Mouse (Mus musculus) CH12.LX (cell line): ENCODE measurements at regions not wholly inside any gene's neighbourhood (a gene's known extent, or its start where the extent isn't known, plus 50 kb on each side); places are given as distances from the start of the nearest gene placed in this dataset.

ENCODE experiments used
- DNase-seq: peaks from one replicate; pipeline ENCODE4 v3.0.0-alpha.2; 2013; ENCODE audit errors: extremely low read depth
- H3K27ac ChIP-seq: 2 replicates; pipeline ENCODE4 v1.5.1; 2012; ENCODE audit warnings: low read depth, mild to moderate bottlenecking, control low read depth, moderate library complexity; ENCODE audit not compliant: insufficient read depth
- H3K27me3 ChIP-seq: replicated peaks from 2 replicates; pipeline ENCODE3; 2012; ENCODE audit warnings: inconsistent platforms
- H3K36me3 ChIP-seq, 2 experiments: replicated peaks in 1 of 2; 2 replicates each; pipeline versions ENCODE3 to v1.6.1; 2012; ENCODE audit warnings: inconsistent platforms in 1 of 2, low read length in 1 of 2, mild to moderate bottlenecking in 1 of 2, mixed read lengths in 1 of 2, moderate library complexity in 1 of 2; ENCODE audit not compliant: control insufficient read depth in 1 of 2, insufficient read depth in 1 of 2
- H3K4me1 ChIP-seq, 2 experiments: 2 replicates each; pipeline ENCODE4 v1.6.1; 2012; ENCODE audit warnings: inconsistent platforms in 1 of 2, moderate library complexity in 1 of 2; ENCODE audit not compliant: insufficient read depth in 2 of 2, control insufficient read depth in 1 of 2
- H3K4me2 ChIP-seq: 2 replicates; pipeline ENCODE4 v1.6.1; 2012; ENCODE audit warnings: low read depth, mild to moderate bottlenecking, control low read depth; ENCODE audit not compliant: poor library complexity, insufficient read depth, severe bottlenecking
- H3K4me3 ChIP-seq, 3 experiments: fragments of 150-350 bp in 1 of 3; sonication (generic) in 1 of 3; replicated peaks in 1 of 3; 2 replicates each; pipeline versions ENCODE3 to v1.5.1; 2011 to 2012; ENCODE audit warnings: low read depth in 2 of 3, low read length in 2 of 3, mild to moderate bottlenecking in 2 of 3, moderate library complexity in 2 of 3, control low read depth in 1 of 3, improper control_type of control experiment in 1 of 3, inconsistent platforms in 1 of 3, mixed read lengths in 1 of 3; ENCODE audit not compliant: poor library complexity in 1 of 3
- H3K79me2 ChIP-seq: replicated peaks from 2 replicates; pipeline ENCODE4 v1.6.1; 2012; ENCODE audit warnings: mild to moderate bottlenecking, moderate library complexity; ENCODE audit not compliant: control insufficient read depth, poor library complexity, insufficient read depth, severe bottlenecking; ENCODE audit errors: extremely low read depth
- H3K9ac ChIP-seq: 2 replicates; pipeline ENCODE4 v1.6.1; 2012; ENCODE audit warnings: low read depth, mild to moderate bottlenecking, control low read depth, moderate library complexity; ENCODE audit not compliant: insufficient read depth
- H3K9me3 ChIP-seq: replicated peaks from 2 replicates; pipeline ENCODE3; 2012; ENCODE audit warnings: low read length, inconsistent platforms, mixed read lengths
- BHLHE40 ChIP-seq: IDR thresholded peaks from 2 replicates; pipeline ENCODE4 v1.6.1; 2011; ENCODE audit warnings: mild to moderate bottlenecking, low read depth, low read length, improper control_type of control experiment
- CHD1 ChIP-seq: IDR thresholded peaks from 2 replicates; pipeline ENCODE4 v1.6.1; 2012; ENCODE audit warnings: low read depth, low read length, improper control_type of control experiment, inconsistent platforms
- CHD2 ChIP-seq: IDR thresholded peaks from 2 replicates; pipeline ENCODE4 v1.6.1; 2011; ENCODE audit warnings: low read length, improper control_type of control experiment
- EP300 ChIP-seq: IDR thresholded peaks from 2 replicates; pipeline ENCODE4 v1.6.1; 2011; ENCODE audit warnings: low read length, improper control_type of control experiment
- HCFC1 ChIP-seq: IDR thresholded peaks from 2 replicates; pipeline ENCODE4 v1.6.1; 2012; ENCODE audit warnings: low read depth, mild to moderate bottlenecking, inconsistent platforms, low read length, improper control_type of control experiment
- IRF4 ChIP-seq: IDR thresholded peaks from 2 replicates; pipeline ENCODE4 v1.6.1; 2014; ENCODE audit warnings: low read depth, mild to moderate bottlenecking, inconsistent platforms, low read length, improper control_type of control experiment
- JUN ChIP-seq: IDR thresholded peaks from 2 replicates; pipeline ENCODE4 v1.6.1; 2011; ENCODE audit warnings: low read depth, mild to moderate bottlenecking, low read length, improper control_type of control experiment, moderate library complexity; ENCODE audit not compliant: insufficient read depth
- KAT2A ChIP-seq: IDR thresholded peaks from 2 replicates; pipeline ENCODE4 v1.6.1; 2012; ENCODE audit warnings: low read length, improper control_type of control experiment, inconsistent platforms; ENCODE audit not compliant: insufficient replicate concordance
- MAFK ChIP-seq: IDR thresholded peaks from 2 replicates; pipeline ENCODE4 v1.6.1; 2011; ENCODE audit warnings: low read length, improper control_type of control experiment; ENCODE audit not compliant: insufficient replicate concordance
- MAZ ChIP-seq: IDR thresholded peaks from 2 replicates; pipeline ENCODE4 v1.6.1; 2012; ENCODE audit warnings: low read depth, mild to moderate bottlenecking, inconsistent platforms, low read length, improper control_type of control experiment, moderate library complexity
- MEF2A ChIP-seq: IDR thresholded peaks from 2 replicates; pipeline ENCODE4 v1.6.1; 2014; ENCODE audit warnings: low read depth, mild to moderate bottlenecking, inconsistent platforms, low read length, improper control_type of control experiment, borderline replicate concordance
- MYC ChIP-seq: IDR thresholded peaks from 2 replicates; pipeline ENCODE4 v1.6.1; 2011; ENCODE audit warnings: low read depth, mild to moderate bottlenecking, improper control_type of control experiment, low read length
- NRF1 ChIP-seq: IDR thresholded peaks from 2 replicates; pipeline ENCODE4 v1.6.1; 2014; ENCODE audit warnings: low read depth, mild to moderate bottlenecking, inconsistent platforms, low read length, improper control_type of control experiment, moderate library complexity
- POLR2A ChIP-seq: IDR thresholded peaks from 2 replicates; pipeline ENCODE4 v1.6.1; 2011; ENCODE audit warnings: low read depth, mild to moderate bottlenecking, improper control_type of control experiment, low read length
- TBP ChIP-seq: conservative IDR thresholded peaks from 2 replicates; pipeline ENCODE4 v1.6.1; 2011; ENCODE audit warnings: low read depth, low read length, improper control_type of control experiment
- TCF12 ChIP-seq: IDR thresholded peaks from 2 replicates; pipeline ENCODE4 v1.6.1; 2014; ENCODE audit warnings: low read depth, mild to moderate bottlenecking, inconsistent platforms, low read length, improper control_type of control experiment
- USF1 ChIP-seq: IDR thresholded peaks from 2 replicates; pipeline ENCODE4 v1.6.1; 2014; ENCODE audit warnings: low read depth, mild to moderate bottlenecking, inconsistent platforms, low read length, improper control_type of control experiment
- USF2 ChIP-seq: conservative IDR thresholded peaks from 2 replicates; pipeline ENCODE4 v1.6.1; 2011; ENCODE audit warnings: low read depth, low read length, improper control_type of control experiment
- ZC3H11A ChIP-seq: IDR thresholded peaks from 2 replicates; pipeline ENCODE4 v1.6.1; 2012; ENCODE audit warnings: low read depth, mild to moderate bottlenecking, inconsistent platforms, low read length, improper control_type of control experiment
- dilution Hi-C: fragments of 300-500 bp; cut with MboI; formaldehyde crosslinking; loops from 2 replicates; pipeline ENCODE4 v1.14.3; 2020; ENCODE audit warnings: low sequenced_read_pairs; ENCODE audit not compliant: extremely low pct_unique_long_range_greater_than_20kb, extremely low pct_ligation_motif_present
- in situ Hi-C: fragments of 300-500 bp; cut with MboI; formaldehyde crosslinking; loops from 3 replicates; pipeline ENCODE4 v1.14.3; 2019; ENCODE audit warnings: low sequenced_read_pairs, low pct_ligation_motif_present, low pct_unique_long_range_greater_than_20kb, mixed read lengths

DNA sequence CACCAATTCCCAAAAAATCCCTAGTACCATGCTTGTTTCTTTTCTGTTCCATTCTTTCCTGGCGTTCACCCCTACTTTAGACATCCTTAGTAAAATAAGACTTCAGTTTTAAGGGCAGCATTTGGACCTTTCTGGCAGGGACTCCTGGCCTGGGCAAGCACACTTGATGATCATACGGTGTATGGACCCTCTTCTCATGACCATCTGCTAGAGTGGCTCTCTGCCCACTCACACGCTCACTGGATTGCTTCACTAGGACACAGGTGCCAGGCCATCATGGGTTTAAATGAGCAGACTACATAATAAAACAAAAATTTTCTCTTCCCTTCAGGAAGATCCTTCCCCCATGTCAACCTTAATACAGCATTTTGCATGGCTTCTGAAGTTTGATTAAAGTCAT, 138.0 kb downstream of the Prdm13 start:
- Histone ChIP-seq H3K4me1 (no peaks in the 10 kb centered on the region), H3K4me2 (no peak overlapping the region), H3K4me3 (no peak overlapping the region), H3K79me2 (no peaks in the 10 kb centered on the region), H3K27me3 (no peaks in the 10 kb centered on the region), H3K36me3 (no peaks in the 10 kb centered on the region), H3K9me3 (no peaks in the 10 kb centered on the region), H3K9ac (no peak overlapping the region), H3K27ac (no peak overlapping the region)
- in situ Hi-C loops: no loop called here
- TF ChIP-seq TBP: no peak
- TF ChIP-seq MAZ: no peak
- no peak for TF ChIP-seq USF1
- TF ChIP-seq MAFK: no peak
- no peak for TF ChIP-seq NRF1
- no peak for TF ChIP-seq IRF4
- no peak for TF ChIP-seq POLR2A
- no peak for TF ChIP-seq EP300
- TF ChIP-seq, all 38 proteins: peak for 0
- no peak for DNase-seq
- dilution Hi-C loops: no loop called here

DNA sequence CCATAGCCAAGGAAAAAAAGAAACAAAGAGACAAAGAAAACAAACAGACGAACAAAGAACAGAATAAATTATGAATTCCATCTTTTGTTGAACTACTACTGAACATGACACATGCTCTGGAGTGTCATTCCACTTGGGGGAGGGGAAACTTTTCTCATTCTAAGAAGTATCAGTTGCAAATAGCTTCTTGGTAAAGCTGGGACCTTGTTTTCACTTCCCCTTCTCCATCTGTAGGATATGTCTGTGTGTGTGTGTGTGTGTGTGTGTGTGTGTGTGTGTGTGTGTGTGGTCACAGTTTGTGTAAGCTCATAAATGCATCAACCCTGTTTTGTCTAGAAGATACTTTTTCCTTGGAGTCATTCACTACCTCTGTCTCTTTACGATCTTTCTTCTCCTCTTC, 146.2 kb downstream of the Prdm13 start:
- no peak overlapping the region for H3K27ac ChIP-seq
- in situ Hi-C loops: loop anchor here (10.0 kb wide), 1 partner anchor 155 kb away; no protein-coding TSS in a partner anchor
- H3K9me3 ChIP-seq: no peaks in the 10 kb centered on the region
- no peaks in the 10 kb centered on the region for H3K27me3 ChIP-seq
- TF ChIP-seq NRF1: no peak
- TF ChIP-seq TCF12: no peak
- TF ChIP-seq KAT2A: no peak
- no peak for TF ChIP-seq ZC3H11A
- no peak for TF ChIP-seq USF2
- TF ChIP-seq JUN: no peak
- TF ChIP-seq MAFK: no peak
- peak; percentile 30; the same call in 1 of the 2 replicates for TF ChIP-seq MEF2A
- peak; percentile 38; the same call in 1 of the 2 replicates for TF ChIP-seq BHLHE40
- no peak for TF ChIP-seq POLR2A
- peak; percentile 83 for TF ChIP-seq EP300
- peak; percentile 80 for TF ChIP-seq IRF4
- TF ChIP-seq MAZ: no peak
- peak; percentile 64 for TF ChIP-seq CHD2
- TF ChIP-seq MYC: no peak
- no peak for TF ChIP-seq HCFC1
- no peak for TF ChIP-seq CHD1
- H3K4me2 ChIP-seq: peak overlapping the region; percentile 21; the same call in 1 of the 2 replicates
- peak; percentile 69 for DNase-seq
- no peak overlapping the region for H3K9ac ChIP-seq
- no peaks in the 10 kb centered on the region for H3K36me3 ChIP-seq
- H3K4me3 ChIP-seq: no peak overlapping the region
- no peaks in the 10 kb centered on the region for H3K79me2 ChIP-seq
- dilution Hi-C loops: no loop called here
- H3K4me1 ChIP-seq: peaks cover 0 to 21% of the 10 kb centered on the region in 2 experiments; a peak in 3 of 4 replicates
